Mouse (Mus musculus): ENCODE measurements around the gene Elovl7.

DNA sequence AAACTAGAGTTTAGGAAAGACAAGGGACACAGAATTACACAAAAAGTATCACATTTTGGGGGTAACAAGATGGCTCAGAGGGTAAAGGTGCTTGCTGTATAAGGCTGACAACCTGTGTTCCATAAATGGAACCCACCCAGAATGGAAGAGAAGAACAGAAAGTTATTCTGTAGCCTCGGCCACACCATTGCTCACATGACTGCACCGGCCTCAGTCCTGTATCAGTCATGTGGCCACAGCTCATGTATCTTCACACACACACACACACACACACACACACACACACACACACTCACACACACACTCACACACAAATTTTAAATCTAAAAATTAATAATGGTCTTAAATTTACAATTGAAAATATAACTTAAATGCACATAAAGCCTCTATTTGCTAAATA is 6.8 kb upstream of the Elovl7 start:
- TF ChIP-seq CTCF (IDR thresholded peaks at IDR 0.05; ENCODE audit: low read depth) = no peak
- TF ChIP-seq EP300 (IDR thresholded peaks at IDR 0.05; ENCODE audit: low read depth) = no peak

All from liver, postnatal 0 days (tissue).